Mouse (Mus musculus) ES-E14 (cell line): ENCODE results near the gene Skil.

Experiments
- CHD2 ChIP-seq: IDR thresholded peaks from 2 replicates; pipeline ENCODE4 v1.6.1; 2014; ENCODE audit warnings: mild to moderate bottlenecking, low read depth, low read length, inconsistent platforms
- MAFK ChIP-seq: IDR thresholded peaks from 2 replicates; pipeline ENCODE4 v1.6.1; 2014; ENCODE audit warnings: mild to moderate bottlenecking, low read depth, low read length, inconsistent platforms; ENCODE audit not compliant: insufficient read depth
- ZC3H11A ChIP-seq: IDR thresholded peaks from 2 replicates; pipeline ENCODE4 v1.6.1; 2012; ENCODE audit warnings: low read depth, mild to moderate bottlenecking, inconsistent platforms, low read length, borderline replicate concordance
- ZNF384 ChIP-seq: IDR thresholded peaks from 2 replicates; pipeline ENCODE4 v1.6.1; 2012; ENCODE audit warnings: low read depth, low read length, inconsistent platforms

- TF ChIP-seq CHD2 (no peak), MAFK (no peak), ZNF384 (no peak), ZC3H11A (no peak)
Measured at GRCm38 (mm10) chr3:31123098-31123497, 28.2 kb downstream of the Skil start.
